Mouse (Mus musculus) E14TG2a.4 (cell line): ENCODE measurements at regions not wholly inside any gene's neighbourhood (a gene's known extent, or its start where the extent isn't known, plus 50 kb on each side); places are given as distances from the start of the nearest gene placed in this dataset.

Experiments used
- CTCF ChIP-seq: conservative IDR thresholded peaks from 2 replicates; pipeline ENCODE4 v1.5.1; 2014; ENCODE audit warnings: low read length
- NANOG ChIP-seq: IDR thresholded peaks from 2 replicates; pipeline ENCODE4 v1.6.1; 2014; ENCODE audit warnings: borderline replicate concordance, low read length, mixed read lengths
- POU5F1 ChIP-seq: IDR thresholded peaks from 2 replicates; pipeline ENCODE4 v1.6.1; 2014; ENCODE audit warnings: low read length, borderline replicate concordance

DNA sequence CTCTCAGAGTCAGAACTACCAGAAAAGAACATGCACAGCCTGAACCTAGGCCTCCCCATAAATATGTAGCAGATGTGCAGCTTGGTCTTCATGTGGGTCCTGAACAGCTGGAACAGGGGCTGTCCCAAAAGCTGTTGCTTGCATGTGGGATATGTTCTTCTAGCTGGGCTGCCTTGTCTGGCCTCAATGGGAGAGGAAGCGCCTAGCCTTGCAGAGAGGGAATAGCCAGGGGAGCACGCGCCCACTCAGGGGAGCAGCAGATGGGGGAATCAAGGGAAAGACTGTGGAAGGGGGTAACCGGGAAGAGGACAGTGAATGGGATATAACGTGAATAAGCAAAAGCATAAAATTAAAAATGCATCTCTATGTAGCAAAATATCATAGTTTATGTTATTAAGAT is 154.9 kb upstream of the Slc30a5 start:
- TF ChIP-seq CTCF, result no peak
- TF ChIP-seq POU5F1, result no peak
- no peak for TF ChIP-seq NANOG
